Mouse (Mus musculus) urinary bladder, adult 2 months (tissue): ENCODE data around the gene Ppm1n. TPM values are rescaled to one million over a fixed set of nuclear protein-coding genes. Genes with fewer than 3 reads are reported as not detected.

Source experiments
- DNase-seq: peaks from one replicate; pipeline ENCODE4 v3.0.0; 2022; ENCODE audit warnings: low spot score
- polyA plus RNA-seq: library from polyadenylated mRNA; depleted of rRNA; stranded (reverse); fragments of >200 nt; gene quantifications from 2 replicates; pipeline ENCODE4 v1.2.3, GENCODE M21; 2012

Gene Ppm1n
- polyA plus RNA-seq, 1 experiment: 0.29 TPM

GRCm38 (mm10) chr7:19307739-19308453, 28.0 kb upstream of the Ppm1n start:
- DNase-seq: no peak

GRCm38 (mm10) chr7:19306819-19307738, 27.2 kb upstream of the Ppm1n start:
- DNase-seq: no peak

- no peak for DNase-seq
Observed at GRCm38 (mm10) chr7:19305796-19306765, 26.2 kb upstream of the Ppm1n start.

- no peak for DNase-seq
Observed at GRCm38 (mm10) chr7:19305413-19305735, 25.5 kb upstream of the Ppm1n start.

GRCm38 (mm10) chr7:19304501-19305412, 24.9 kb upstream of the Ppm1n start:
- no peak for DNase-seq

- no peak for DNase-seq
Observed at GRCm38 (mm10) chr7:19303770-19304169, 23.9 kb upstream of the Ppm1n start.

GRCm38 (mm10) chr7:19303046-19303305, 23.1 kb upstream of the Ppm1n start:
- DNase-seq: no peak

GRCm38 (mm10) chr7:19302264-19303045, 22.6 kb upstream of the Ppm1n start:
- no peak for DNase-seq

GRCm38 (mm10) chr7:19301461-19302263, 21.8 kb upstream of the Ppm1n start:
- no peak for DNase-seq

GRCm38 (mm10) chr7:19300501-19301421, 20.9 kb upstream of the Ppm1n start:
- DNase-seq: no peak

- no peak for DNase-seq
Observed at GRCm38 (mm10) chr7:19299194-19299593, 19.3 kb upstream of the Ppm1n start.

- no peak for DNase-seq
Observed at GRCm38 (mm10) chr7:19297794-19298193, 17.9 kb upstream of the Ppm1n start.

GRCm38 (mm10) chr7:19297034-19297433, 17.2 kb upstream of the Ppm1n start:
- no peak for DNase-seq

- DNase-seq: peak; percentile 90
Observed at GRCm38 (mm10) chr7:19295503-19296185, 15.8 kb upstream of the Ppm1n start.

GRCm38 (mm10) chr7:19290969-19291596, 11.2 kb upstream of the Ppm1n start:
- DNase-seq: no peak

- DNase-seq: no peak
Observed at GRCm38 (mm10) chr7:19284763-19285162, 4.9 kb upstream of the Ppm1n start.

GRCm38 (mm10) chr7:19283406-19283804, 3.5 kb upstream of the Ppm1n start:
- DNase-seq: no peak
